Mouse (Mus musculus): Measurements from ENCODE around the gene Tspyl4. TPM values are rescaled to one million over a fixed set of nuclear protein-coding genes. Genes with fewer than 3 reads are reported as not detected.
"Not testable (repeated sequence)": the region's sequence is repeated elsewhere in the genome, so short reads cannot be mapped to it uniquely, and the experiment has no call there.

Tspyl4 gene
- polyA plus RNA-seq (2014; fragmentation: Nextera tagmentation; extraction: Ambion mirVana), result 177 and 193 TPM in 2 replicates

GRCm38 (mm10) chr10:34297299-34297979, at the start of gene Tspyl4:
Gene Tspyl4, plus strand, starts transcription at chr10:34297442.
- ATAC-seq (ENCODE audit: low read depth), result peak; percentile 98

GRCm38 (mm10) chr10:34247757-34248156, 49.5 kb upstream of the Tspyl4 start:
- H3K27ac ChIP-seq (ENCODE audit: low read depth, low read length), result no peak overlapping the region
- H3K9ac ChIP-seq (replicated peaks; ENCODE audit: low read depth, low read length), result no peak overlapping the region
- H3K27me3 ChIP-seq (ENCODE audit: control insufficient read depth, insufficient read depth, low read length), result no peaks in the 10 kb centered on the region
- H3K4me3 ChIP-seq (ENCODE audit: low read depth, low read length), result no peak overlapping the region
- ATAC-seq (ENCODE audit: low read depth), result no peak
- 47% methylated on average over 3 of the region's 3 CpGs for WGBS
- no peaks in the 10 kb centered on the region for H3K9me3 ChIP-seq (ENCODE audit: control insufficient read depth, low read length)
- no peak overlapping the region for H3K4me2 ChIP-seq (ENCODE audit: low read depth, low read length)
- no peaks in the 10 kb centered on the region for H3K36me3 ChIP-seq (ENCODE audit: control insufficient read depth, insufficient read depth, low read length)
- H3K4me1 ChIP-seq (ENCODE audit: control insufficient read depth, insufficient read depth, low read length), result no peaks in the 10 kb centered on the region

More at GRCm38 (mm10) chr10:34297299-34297979, at the start of gene Tspyl4:
- no peaks in the 10 kb centered on the region for H3K27me3 ChIP-seq (ENCODE audit: control insufficient read depth, insufficient read depth, low read length)
- WGBS, result under 1% methylated on average over 37 of the region's 38 CpGs
- peak within 1 kb of the TSS; percentile 99 for H3K27ac ChIP-seq (ENCODE audit: low read depth, low read length)
- peak within 1 kb of the TSS; percentile 82 for H3K4me2 ChIP-seq (ENCODE audit: low read depth, low read length)
- H3K4me3 ChIP-seq (ENCODE audit: low read depth, low read length), result peak within 1 kb of the TSS; percentile 74
- peak within 1 kb of the TSS; percentile 89 for H3K9ac ChIP-seq (replicated peaks; ENCODE audit: low read depth, low read length)
- H3K4me1 ChIP-seq (ENCODE audit: control insufficient read depth, insufficient read depth, low read length), result peaks cover 25% of the 10 kb centered on the region; the same call in 1 of the 2 replicates
- H3K9me3 ChIP-seq (ENCODE audit: control insufficient read depth, low read length), result no peaks in the 10 kb centered on the region
- H3K36me3 ChIP-seq (ENCODE audit: control insufficient read depth, insufficient read depth, low read length), result no peaks in the 10 kb centered on the region

- no peaks in the 10 kb centered on the region for H3K4me1 ChIP-seq (ENCODE audit: control insufficient read depth, insufficient read depth, low read length)
- no peak overlapping the region for H3K4me2 ChIP-seq (ENCODE audit: low read depth, low read length)
- H3K4me3 ChIP-seq (ENCODE audit: low read depth, low read length), result no peak overlapping the region
- WGBS, result 41% methylated on average over 2 of the region's 2 CpGs
- no peaks in the 10 kb centered on the region for H3K27me3 ChIP-seq (ENCODE audit: control insufficient read depth, insufficient read depth, low read length)
- no peak overlapping the region for H3K9ac ChIP-seq (replicated peaks; ENCODE audit: low read depth, low read length)
- H3K36me3 ChIP-seq (ENCODE audit: control insufficient read depth, insufficient read depth, low read length), result no peaks in the 10 kb centered on the region
- ATAC-seq (ENCODE audit: low read depth), result no peak
- H3K27ac ChIP-seq (ENCODE audit: low read depth, low read length), result no peak overlapping the region
- H3K9me3 ChIP-seq (ENCODE audit: control insufficient read depth, low read length), result no peaks in the 10 kb centered on the region
Measured at GRCm38 (mm10) chr10:34249594-34249993, 47.6 kb upstream of the Tspyl4 start.

GRCm38 (mm10) chr10:34252833-34253232, 44.4 kb upstream of the Tspyl4 start:
- 89% methylated on average over 9 of the region's 9 CpGs for WGBS
- not testable (repeated sequence) for H3K9ac ChIP-seq (replicated peaks; ENCODE audit: low read depth, low read length); H3K27ac ChIP-seq (ENCODE audit: low read depth, low read length); H3K4me3 ChIP-seq (ENCODE audit: low read depth, low read length); H3K36me3 ChIP-seq (ENCODE audit: control insufficient read depth, insufficient read depth, low read length); ATAC-seq (ENCODE audit: low read depth); H3K4me1 ChIP-seq (ENCODE audit: control insufficient read depth, insufficient read depth, low read length); H3K9me3 ChIP-seq (ENCODE audit: control insufficient read depth, low read length); H3K27me3 ChIP-seq (ENCODE audit: control insufficient read depth, insufficient read depth, low read length); H3K4me2 ChIP-seq (ENCODE audit: low read depth, low read length)

DNA sequence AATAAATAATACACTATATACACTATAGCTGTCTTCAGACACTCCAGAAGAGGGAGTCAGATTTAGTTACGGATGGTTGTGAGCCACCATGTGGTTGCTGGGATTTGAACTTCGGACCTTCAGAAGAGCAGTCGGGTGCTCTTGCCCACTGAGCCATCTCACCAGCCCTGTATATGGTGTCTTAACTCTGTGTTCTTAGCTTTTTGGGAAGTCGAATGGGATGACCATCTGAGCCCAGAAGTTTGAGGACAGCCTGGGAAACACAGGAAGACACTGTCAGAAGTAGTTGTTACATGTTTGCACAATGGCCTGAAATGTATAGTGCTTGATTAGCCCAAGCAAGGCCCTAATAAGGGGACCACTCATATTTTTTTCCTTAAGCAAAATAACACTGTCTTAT, 32.1 kb upstream of the Tspyl4 start:
- Histone ChIP-seq H3K36me3 (ENCODE audit: control insufficient read depth, insufficient read depth, low read length) (no peaks in the 10 kb centered on the region), H3K9ac (replicated peaks; ENCODE audit: low read depth, low read length) (no peak overlapping the region), H3K27me3 (ENCODE audit: control insufficient read depth, insufficient read depth, low read length) (no peaks in the 10 kb centered on the region), H3K27ac (ENCODE audit: low read depth, low read length) (no peak overlapping the region), H3K4me3 (ENCODE audit: low read depth, low read length) (no peak overlapping the region), H3K4me1 (ENCODE audit: control insufficient read depth, insufficient read depth, low read length) (no peaks in the 10 kb centered on the region), H3K9me3 (ENCODE audit: control insufficient read depth, low read length) (no peaks in the 10 kb centered on the region), H3K4me2 (ENCODE audit: low read depth, low read length) (no peak overlapping the region)
- 89% methylated on average over 4 of the region's 4 CpGs for WGBS
- ATAC-seq (ENCODE audit: low read depth), result no peak

GRCm38 (mm10) chr10:34267312-34268070, 29.8 kb upstream of the Tspyl4 start:
- Histone ChIP-seq H3K4me1 (ENCODE audit: control insufficient read depth, insufficient read depth, low read length) (no peaks in the 10 kb centered on the region), H3K4me3 (ENCODE audit: low read depth, low read length) (no peak overlapping the region), H3K36me3 (ENCODE audit: control insufficient read depth, insufficient read depth, low read length) (no peaks in the 10 kb centered on the region), H3K27me3 (ENCODE audit: control insufficient read depth, insufficient read depth, low read length) (no peaks in the 10 kb centered on the region), H3K27ac (ENCODE audit: low read depth, low read length) (no peak overlapping the region), H3K9me3 (ENCODE audit: control insufficient read depth, low read length) (no peaks in the 10 kb centered on the region), H3K9ac (replicated peaks; ENCODE audit: low read depth, low read length) (no peak overlapping the region), H3K4me2 (ENCODE audit: low read depth, low read length) (no peak overlapping the region)
- ATAC-seq (ENCODE audit: low read depth), result no peak
- 83% methylated on average over 5 of the region's 5 CpGs for WGBS

DNA sequence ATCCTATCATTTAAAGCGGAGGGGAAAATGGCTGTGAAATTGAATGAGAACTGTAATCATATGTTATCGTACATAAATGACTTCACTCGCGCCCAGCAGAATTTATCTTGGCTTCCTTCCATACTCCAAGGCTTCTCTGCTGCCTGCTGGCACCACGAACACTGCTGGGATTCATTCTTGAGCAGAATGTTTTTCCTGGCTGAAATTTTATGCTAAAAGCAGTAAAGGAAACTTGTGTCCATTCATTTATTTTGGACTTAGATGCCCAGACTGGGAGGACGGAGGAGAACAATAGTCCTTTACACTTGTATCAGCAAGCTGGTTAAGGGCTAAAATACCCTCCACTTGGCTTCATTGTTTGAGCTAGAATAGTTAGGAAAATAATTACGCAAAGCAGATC, 25.6 kb upstream of the Tspyl4 start:
- H3K4me1 ChIP-seq (ENCODE audit: control insufficient read depth, insufficient read depth, low read length), result no peaks in the 10 kb centered on the region
- H3K36me3 ChIP-seq (ENCODE audit: control insufficient read depth, insufficient read depth, low read length), result no peaks in the 10 kb centered on the region
- no peak overlapping the region for H3K4me3 ChIP-seq (ENCODE audit: low read depth, low read length)
- no peak for ATAC-seq (ENCODE audit: low read depth)
- 50% methylated on average over 7 of the region's 7 CpGs for WGBS
- H3K9me3 ChIP-seq (ENCODE audit: control insufficient read depth, low read length), result no peaks in the 10 kb centered on the region
- H3K27me3 ChIP-seq (ENCODE audit: control insufficient read depth, insufficient read depth, low read length), result no peaks in the 10 kb centered on the region
- no peak overlapping the region for H3K27ac ChIP-seq (ENCODE audit: low read depth, low read length)
- no peak overlapping the region for H3K9ac ChIP-seq (replicated peaks; ENCODE audit: low read depth, low read length)
- no peak overlapping the region for H3K4me2 ChIP-seq (ENCODE audit: low read depth, low read length)

DNA sequence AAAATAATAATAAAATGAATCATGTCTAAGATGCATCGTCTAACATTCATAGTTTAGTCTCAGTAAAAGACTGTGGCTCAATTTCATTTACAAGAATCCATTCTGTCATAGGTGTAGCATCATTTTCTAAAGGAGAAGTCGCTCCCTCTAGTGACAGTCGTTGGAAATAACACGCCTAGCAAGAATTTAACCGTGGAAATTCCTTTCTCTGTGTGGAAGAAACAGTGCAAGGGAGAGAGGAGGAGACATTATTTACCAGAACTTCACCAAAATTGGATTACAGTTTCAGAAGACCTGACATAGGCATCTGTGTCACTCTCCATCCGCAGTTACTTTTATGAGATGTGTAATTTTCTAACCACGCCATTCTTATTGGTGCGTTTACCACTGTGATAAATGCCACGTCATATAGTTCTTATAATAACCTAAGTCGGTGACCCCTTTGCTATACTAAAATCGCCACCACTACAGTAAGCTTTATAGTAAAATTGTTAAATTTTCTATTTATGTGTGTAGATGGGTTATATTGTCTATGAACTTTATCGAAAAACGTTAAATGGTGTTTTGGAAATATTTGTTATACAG, 16.6 kb upstream of the Tspyl4 start:
- Histone ChIP-seq H3K9ac (replicated peaks; ENCODE audit: low read depth, low read length) (no peak overlapping the region; the same call in 1 of the 2 replicates), H3K4me2 (ENCODE audit: low read depth, low read length) (peak overlapping the region; percentile 59), H3K36me3 (ENCODE audit: control insufficient read depth, insufficient read depth, low read length) (no peaks in the 10 kb centered on the region), H3K27ac (ENCODE audit: low read depth, low read length) (peak overlapping the region; percentile 44; the same call in 1 of the 2 replicates), H3K4me3 (ENCODE audit: low read depth, low read length) (peak overlapping the region; percentile 84; the same call in 1 of the 2 replicates), H3K27me3 (ENCODE audit: control insufficient read depth, insufficient read depth, low read length) (no peaks in the 10 kb centered on the region), H3K4me1 (ENCODE audit: control insufficient read depth, insufficient read depth, low read length) (peaks cover 22% of the 10 kb centered on the region), H3K9me3 (ENCODE audit: control insufficient read depth, low read length) (no peaks in the 10 kb centered on the region)
- 27% methylated on average over 13 of the region's 13 CpGs for WGBS
- ATAC-seq (ENCODE audit: low read depth), result peak; percentile 13
